Comparison of ENCODE assay signal across 11 mouse cellular contexts in the genomic region with DNA sequence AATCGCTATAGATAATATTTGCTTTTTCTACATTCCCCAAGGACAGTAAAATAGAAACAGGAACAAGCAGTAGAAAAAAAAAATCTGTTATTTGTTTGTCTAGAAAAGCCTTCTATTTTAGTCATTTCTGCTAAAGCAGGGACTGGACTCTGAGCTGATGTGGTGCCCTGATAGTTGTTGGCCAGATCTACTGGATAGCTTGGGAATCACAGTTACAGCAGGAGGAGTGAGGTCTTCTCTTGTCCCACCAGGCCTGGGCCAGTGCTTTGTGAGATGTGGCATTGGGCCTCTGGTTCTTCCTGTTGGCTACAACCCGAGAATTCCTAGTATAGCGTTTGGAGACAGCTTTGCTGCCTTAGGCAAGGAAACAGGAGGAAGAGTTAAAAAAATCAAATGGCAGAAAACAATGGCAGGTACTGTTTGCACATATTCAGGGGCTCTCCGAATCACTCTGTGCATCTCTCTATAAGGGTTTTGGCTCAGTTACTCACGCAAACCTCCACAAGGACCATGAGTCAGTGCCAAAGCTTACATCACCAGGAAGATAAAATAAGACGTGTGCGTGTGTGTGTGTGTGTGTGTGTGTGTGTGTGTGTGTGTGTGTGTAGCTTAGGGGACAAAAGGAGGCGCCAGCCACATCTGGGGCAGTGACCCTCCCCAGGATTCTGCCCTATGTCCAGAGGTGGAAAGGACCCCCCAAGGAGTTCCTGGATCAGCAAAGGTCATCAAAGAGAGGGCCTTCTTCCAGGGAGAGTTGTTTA.
DNase-seq lines count a peak whose midpoint lies in the region; ATAC-seq and TF ChIP-seq lines count a peak whose summit lies in the region.
"Had no signal": no experiment of that assay in that cellular context is flagged by ENCODE, and none has a peak within 500 bp of the region (broad histone marks: within the 10 kb centered on the region; RNA-seq: fewer than 3 reads in every experiment).

No protein-coding gene starts in this region.

- H3K36me3 ChIP-seq in intestine, embryonic 14.5 days (ENCODE audit: control insufficient read depth, insufficient read depth, low read length): no peaks in the 10 kb centered on the region
- H3K36me3 ChIP-seq in intestine, postnatal 0 days (ENCODE audit: control insufficient read depth, insufficient read depth): no peaks in the 10 kb centered on the region
- H3K36me3 ChIP-seq: G1E had no signal

- 0 out of 2 replicates have a peak, but pooled peaks cover 12% of the 10 kb centered on the region for H3K4me1 ChIP-seq in intestine, embryonic 14.5 days (replicated peaks; ENCODE audit: control insufficient read depth, insufficient read depth, low read length)
- no peaks in the 10 kb centered on the region for H3K4me1 ChIP-seq in intestine, postnatal 0 days (replicated peaks; ENCODE audit: control insufficient read depth, insufficient read depth, low read length)

- WGBS in intestine, embryonic 14.5 days: 53% methylated on average over 8 of the region's 8 CpGs
- WGBS in intestine, postnatal 0 days: 56% methylated on average over 8 of the region's 8 CpGs

- peak overlapping the region; percentile 40; the same call in 1 of the 2 replicates for H3K27ac ChIP-seq in intestine, embryonic 14.5 days (ENCODE audit: low read depth)
- H3K27ac ChIP-seq in intestine, postnatal 0 days (ENCODE audit: low read depth, low read length): no peak overlapping the region

- DNase-seq in intestine, embryonic 14.5 days (ENCODE audit: low spot score): no peak
- peak; percentile 33 for DNase-seq in 3134 (ENCODE audit: extremely low read depth, insufficient read length, low spot score)
- peak; percentile 14 for DNase-seq in brain, embryonic 14.5 days (ENCODE audit: low read depth)
- peak; percentile 14 for DNase-seq in kidney, postnatal 14 days
- no peak for DNase-seq in layer of hippocampus, adult 11-12 months (ENCODE audit: low spot score)
- no peak for DNase-seq in cerebellum, adult 9-10 months
- DNase-seq in gastrocnemius, postnatal 25 days: no peak
- DNase-seq: cerebellum, adult 2 months had no signal

- no peak overlapping the region for H3K4me3 ChIP-seq in intestine, embryonic 14.5 days (ENCODE audit: low read depth, low read length)
- no peak overlapping the region for H3K4me3 ChIP-seq in intestine, postnatal 0 days (ENCODE audit: low read depth, low read length)
- H3K4me3 ChIP-seq: myocyte had no signal

- H3K9ac ChIP-seq in intestine, embryonic 14.5 days (ENCODE audit: low read length): no peak overlapping the region
- no peak overlapping the region for H3K9ac ChIP-seq in intestine, postnatal 0 days (ENCODE audit: low read depth, low read length)

- no peak for TF ChIP-seq POLR2A in brain, embryonic 14.5 days (IDR thresholded peaks at IDR 0.05; ENCODE audit: borderline replicate concordance, extremely low read depth, insufficient read depth, insufficient read length, poor library complexity, severe bottlenecking)

- no peaks in the 10 kb centered on the region for H3K27me3 ChIP-seq in intestine, embryonic 14.5 days (replicated peaks; ENCODE audit: control insufficient read depth, insufficient read depth, low read length)
- no peaks in the 10 kb centered on the region for H3K27me3 ChIP-seq in intestine, postnatal 0 days (replicated peaks; ENCODE audit: control insufficient read depth, insufficient read depth, low read length)

- no peaks in the 10 kb centered on the region for H3K9me3 ChIP-seq in intestine, embryonic 14.5 days (ENCODE audit: control insufficient read depth, low read length)
- no peaks in the 10 kb centered on the region for H3K9me3 ChIP-seq in intestine, postnatal 0 days (ENCODE audit: control insufficient read depth)
- H3K9me3 ChIP-seq: G1E had no signal

- no peak for TF ChIP-seq CTCF in intestine, postnatal 0 days (IDR thresholded peaks at IDR 0.05; ENCODE audit: low read depth)
- TF ChIP-seq CTCF in brain, embryonic 14.5 days (IDR thresholded peaks at IDR 0.05; ENCODE audit: borderline replicate concordance, extremely low read depth, insufficient read depth, insufficient read length): no peak

- H3K4me2 ChIP-seq in intestine, embryonic 14.5 days (ENCODE audit: low read length): no peak overlapping the region
- no peak overlapping the region for H3K4me2 ChIP-seq in intestine, postnatal 0 days (replicated peaks; ENCODE audit: low read depth)

- no peak for ATAC-seq in intestine, embryonic 14.5 days (replicated peaks; ENCODE audit: low FRiP score, low TSS enrichment, low read depth)
- no peak for ATAC-seq in intestine, postnatal 0 days

Comparison
In these comparisons a context has a peak if more than half of its experiments do, and no peak if none do; other contexts are left out.
1. DNase-seq: peak in 3134 (single experiment), brain, embryonic 14.5 days (single experiment) and kidney, postnatal 14 days (single experiment); none in intestine, embryonic 14.5 days (single experiment), layer of hippocampus, adult 11-12 months (single experiment), cerebellum, adult 9-10 months (single experiment) and gastrocnemius, postnatal 25 days (single experiment).